Mouse (Mus musculus): ENCODE data around the gene Asf1a.
A peak's percentile ranks its signal among the peaks of the same experiment; 100 is the strongest.
"Not testable (repeated sequence)": the region's sequence is repeated elsewhere in the genome, so short reads cannot be mapped to it uniquely, and the experiment has no call there.

The Asf1a gene

GRCm38 (mm10) chr10:53596677-53597120, at the start of gene Asf1a:
Gene Asf1a (plus strand): TSS chr10:53596757.
- peak; percentile 97 for DNase-seq

DNA sequence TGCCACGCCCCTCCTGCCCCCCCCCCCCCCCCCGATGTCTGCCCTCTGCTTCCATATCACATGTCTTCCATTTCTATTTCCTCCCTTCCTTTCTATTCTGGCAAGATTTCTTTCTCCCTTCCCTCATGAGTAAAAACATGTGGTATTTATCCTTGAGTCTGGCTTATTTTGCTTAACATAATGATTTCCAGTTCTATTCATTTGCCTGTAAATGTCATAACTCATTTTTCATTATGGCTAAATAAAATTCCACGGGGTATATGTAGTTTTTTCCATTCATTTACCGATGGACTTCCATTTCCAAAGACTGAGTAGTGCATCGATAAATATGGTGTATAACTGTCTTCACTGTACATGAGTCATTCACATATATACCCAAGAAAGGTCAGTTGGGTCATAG, 34.6 kb upstream of the Asf1a start:
- no peak for DNase-seq

- DNase-seq: no peak
These were observed 31.0 kb upstream of the Asf1a start for GRCm38 (mm10) chr10:53565538-53565937.

- DNase-seq: no peak
These were observed 28.0 kb upstream of the Asf1a start for GRCm38 (mm10) chr10:53568531-53568930.

DNA sequence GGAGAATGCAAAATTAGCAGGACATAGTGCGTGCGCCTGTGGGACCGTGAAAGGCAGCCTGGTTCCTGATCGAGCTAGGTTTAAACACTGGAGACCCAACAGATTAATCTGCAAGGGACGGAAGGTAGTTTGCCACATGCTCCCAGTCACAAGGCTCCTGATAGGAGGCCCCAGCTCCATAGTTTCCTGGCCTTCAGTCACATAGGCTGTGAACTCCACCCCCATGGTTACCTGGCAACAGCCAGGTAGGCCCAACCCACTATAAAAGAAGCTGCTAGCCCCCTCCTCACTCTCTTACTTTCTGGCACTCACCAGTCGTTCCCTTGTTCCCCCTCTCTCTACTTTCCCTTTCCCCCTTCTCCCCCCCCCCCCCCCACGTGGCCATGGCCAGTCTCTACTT, 16.4 kb upstream of the Asf1a start:
- DNase-seq: no peak

DNA sequence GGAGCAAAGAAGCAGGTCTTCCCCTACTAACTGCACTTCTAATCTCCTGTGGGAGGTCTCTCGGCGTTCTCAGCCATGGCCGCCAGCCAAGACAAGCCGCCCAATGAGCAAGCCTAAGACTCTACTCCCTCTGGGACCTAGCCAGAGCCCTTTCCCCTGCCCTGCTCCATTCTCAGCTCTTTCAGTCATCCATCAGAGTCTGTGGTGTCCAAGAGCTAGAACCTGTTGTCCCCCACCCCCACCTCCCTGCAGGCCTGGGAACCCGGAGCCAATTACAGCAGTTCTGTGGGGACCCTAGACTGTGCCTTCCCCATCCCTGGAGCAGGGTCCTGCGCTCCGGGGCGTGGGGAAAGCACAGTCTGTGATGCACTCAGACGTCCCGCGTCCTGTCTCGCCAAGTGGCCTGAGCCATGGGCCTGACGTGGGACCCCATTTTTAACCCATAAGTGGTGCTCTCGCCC, 15.9 kb upstream of the Asf1a start:
- DNase-seq: peak; percentile 51

DNA sequence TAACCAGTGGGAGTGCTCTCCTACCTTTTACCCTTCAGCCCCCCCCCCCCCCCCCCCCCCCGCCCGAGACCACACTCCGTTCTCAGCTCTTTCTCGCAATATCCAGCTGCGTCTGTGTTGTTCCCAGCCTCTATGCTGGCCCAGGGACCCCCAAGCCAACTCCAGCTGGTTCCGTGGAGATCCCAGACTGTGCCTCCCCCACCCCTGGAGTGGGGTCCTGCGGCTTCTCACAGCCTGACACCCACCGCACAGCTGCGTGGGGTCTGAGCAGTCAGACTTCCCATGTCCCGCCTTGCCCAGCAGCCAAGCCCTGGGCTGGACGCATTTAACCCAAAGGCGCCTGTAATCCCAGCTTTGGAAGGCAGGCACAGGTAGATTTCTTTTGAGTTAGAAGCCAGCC, 15.5 kb upstream of the Asf1a start:
- DNase-seq: no peak

DNA sequence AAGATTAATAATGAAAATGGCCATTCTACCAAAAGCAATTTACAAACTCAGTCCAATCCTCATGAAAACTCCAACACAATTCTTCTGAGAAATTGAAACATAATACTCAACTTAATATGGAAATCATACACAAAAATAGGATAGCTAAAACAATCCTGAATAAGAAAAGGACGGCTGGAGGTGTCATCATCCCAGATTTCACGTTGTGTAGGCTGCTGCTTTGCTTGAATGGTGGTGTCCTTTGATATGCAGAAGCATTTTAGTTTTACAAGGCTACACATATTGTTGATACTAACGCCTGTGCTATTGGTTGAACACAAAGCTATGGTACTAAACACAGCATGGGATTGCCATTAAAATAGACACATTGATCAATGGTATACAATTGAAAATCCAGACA, 10.8 kb upstream of the Asf1a start:
- DNase-seq: no peak

DNA sequence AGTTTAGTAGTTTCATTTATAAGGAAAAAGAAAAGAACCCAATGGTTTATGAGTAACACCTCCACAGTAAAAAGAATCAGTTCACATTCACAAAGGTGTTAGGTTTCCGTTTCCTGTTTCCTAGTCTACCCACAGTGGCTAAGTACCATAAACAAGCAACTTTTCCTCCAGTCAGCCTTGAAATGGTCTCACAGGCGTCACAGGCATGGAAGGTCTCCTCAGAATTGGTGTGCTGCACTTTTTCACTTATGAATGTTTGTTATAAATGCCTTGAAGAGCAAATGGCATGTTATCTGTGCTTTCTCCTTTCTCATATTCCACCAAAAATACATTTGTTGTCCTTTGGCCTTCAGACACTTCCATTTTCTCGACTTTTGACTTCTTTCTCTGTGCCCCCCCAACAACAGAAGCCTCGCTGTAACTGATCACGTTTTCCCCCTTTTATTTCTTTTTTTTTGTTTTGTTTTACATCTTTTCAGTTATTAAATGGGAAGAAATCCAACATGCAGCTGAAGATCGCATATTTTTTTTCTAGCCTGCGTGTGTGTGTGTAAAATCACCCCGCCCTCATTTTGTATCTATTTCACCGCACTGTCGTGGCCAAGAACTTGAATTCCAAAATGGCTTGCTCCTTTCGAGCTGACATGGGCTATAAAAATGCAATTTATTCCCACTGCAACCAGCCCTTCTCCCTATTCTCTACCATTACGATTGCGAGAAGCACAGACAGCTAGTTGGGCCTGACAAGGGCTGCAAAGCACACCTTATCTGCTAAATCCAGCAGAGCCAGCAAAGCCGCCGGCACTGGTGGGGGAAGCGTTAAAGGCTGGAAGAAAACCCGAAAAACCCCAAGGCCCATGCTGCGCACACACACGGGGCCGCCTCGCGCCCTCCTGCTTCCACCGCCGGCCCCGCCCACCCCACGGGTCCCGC, 547 bp upstream of the Asf1a start:
- peak; percentile 88 for DNase-seq

DNA sequence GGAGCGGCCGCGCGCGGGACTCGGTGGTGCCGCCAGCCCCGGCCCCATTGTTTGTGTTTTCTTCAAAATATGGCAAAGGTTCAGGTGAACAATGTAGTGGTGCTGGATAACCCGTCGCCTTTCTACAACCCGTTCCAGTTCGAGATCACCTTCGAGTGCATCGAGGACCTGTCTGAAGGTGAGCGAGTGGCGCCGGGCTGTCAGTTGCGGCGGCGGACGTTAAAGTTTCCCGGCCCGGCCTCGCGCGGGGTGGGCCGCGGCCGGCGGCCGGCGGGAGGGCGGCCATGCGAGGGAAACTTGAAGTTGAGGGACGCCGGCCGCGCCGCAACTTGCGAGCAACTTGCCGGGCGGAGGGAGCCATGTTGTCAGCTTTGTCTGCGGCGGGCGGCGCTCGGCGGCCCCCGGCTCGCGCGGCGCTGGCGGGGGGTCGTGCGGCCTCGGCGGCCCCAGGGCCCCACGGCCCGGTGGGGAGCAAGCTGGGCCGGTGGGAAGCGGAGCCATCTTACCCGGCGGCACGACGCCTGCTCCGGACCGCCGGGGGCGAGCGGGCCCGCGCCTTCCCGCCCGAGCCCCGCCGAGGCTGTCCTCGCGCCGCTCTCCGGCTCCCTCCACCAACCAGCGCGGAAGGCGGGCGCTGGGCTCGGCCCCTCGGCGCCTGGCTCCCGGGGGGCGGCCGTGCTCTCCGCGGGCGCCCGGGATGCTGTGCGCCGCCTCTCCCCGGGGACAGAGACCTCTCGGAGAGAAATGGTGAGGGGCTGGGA, 744 bp downstream of the Asf1a start:
- DNase-seq: no peak

- no peak for DNase-seq
These were observed 2.3 kb downstream of the Asf1a start for GRCm38 (mm10) chr10:53598821-53599220.

GRCm38 (mm10) chr10:53605328-53605727, 8.8 kb downstream of the Asf1a start:
- DNase-seq: no peak

DNA sequence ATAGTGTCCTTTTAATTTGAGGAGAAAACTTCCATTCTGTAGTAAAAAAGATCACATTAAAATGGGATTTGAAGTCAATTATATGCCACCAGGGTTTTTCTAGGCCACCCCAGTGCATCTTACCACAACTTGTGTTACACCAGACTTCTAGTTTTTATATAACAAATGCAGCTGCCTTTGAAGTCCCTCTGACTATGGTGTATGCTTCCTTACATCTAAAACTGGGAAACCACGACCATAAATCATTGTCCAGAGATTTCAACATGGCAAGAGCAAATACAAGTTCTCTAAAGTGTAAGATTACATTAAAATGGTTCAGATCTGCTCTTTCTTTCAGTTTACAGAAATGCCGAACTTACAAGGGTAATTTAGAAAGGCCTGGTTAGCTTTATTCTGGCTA, 11.7 kb downstream of the Asf1a start:
- DNase-seq: no peak

DNA sequence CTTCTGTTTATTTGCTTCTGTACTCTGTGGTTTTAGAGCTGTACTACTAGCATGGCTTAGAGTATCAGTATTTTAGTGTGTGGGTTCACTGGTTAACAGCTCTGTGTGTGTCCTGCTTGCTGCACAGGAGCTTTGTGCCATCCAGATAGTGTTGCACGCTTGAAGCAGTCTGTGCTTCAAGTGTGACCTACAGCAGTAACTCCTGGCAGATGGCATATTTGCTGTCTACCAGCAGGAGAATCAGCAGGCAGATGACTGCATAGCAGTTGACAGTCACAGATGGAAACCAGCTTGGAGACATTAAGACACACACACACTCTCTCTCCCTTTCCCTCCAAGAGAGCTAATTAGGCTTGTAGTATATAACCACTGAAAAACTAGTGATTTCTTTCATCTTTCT, 15.6 kb downstream of the Asf1a start:
- peak; percentile 92 for DNase-seq

- no peak for DNase-seq
These were observed 17.4 kb downstream of the Asf1a start for GRCm38 (mm10) chr10:53613955-53614354.

GRCm38 (mm10) chr10:53615850-53616616, 19.5 kb downstream of the Asf1a start:
- no peak for DNase-seq

DNA sequence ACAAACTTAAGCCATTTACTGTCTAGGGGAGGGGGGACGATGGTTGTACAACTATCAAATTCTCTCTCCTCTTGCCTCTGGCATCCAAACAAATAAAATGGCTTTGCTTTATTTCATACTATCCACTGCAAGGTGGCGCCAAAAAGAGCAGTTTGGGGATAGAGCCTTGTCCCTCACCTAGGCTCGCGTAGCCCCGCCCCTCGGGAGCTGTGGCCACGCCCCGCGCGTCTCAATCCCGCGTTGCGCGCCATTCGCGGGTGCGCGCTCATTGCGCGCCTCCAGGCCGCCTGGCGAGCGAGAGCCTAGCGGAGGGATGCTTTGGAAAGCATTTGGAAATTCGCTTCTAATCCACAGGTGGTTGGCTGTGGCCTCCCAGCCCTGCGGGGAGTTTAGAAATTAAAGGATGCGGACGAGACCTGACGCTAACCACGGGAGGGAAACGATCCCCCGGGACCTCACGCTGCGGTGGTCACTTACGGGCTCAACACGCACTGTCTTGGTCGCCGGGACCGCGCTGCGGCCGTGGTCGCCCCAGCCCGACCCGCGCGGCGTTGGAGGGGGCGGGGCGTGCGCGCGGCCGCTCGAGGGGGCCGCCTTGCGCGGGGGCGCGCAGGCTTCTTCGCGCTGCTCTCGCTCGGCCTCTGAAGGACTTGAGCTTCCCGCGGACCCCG, 32.8 kb downstream of the Asf1a start:
- peak; percentile 98 for DNase-seq

GRCm38 (mm10) chr10:53629918-53630250, 33.3 kb downstream of the Asf1a start:
- peak; percentile 98 for DNase-seq

GRCm38 (mm10) chr10:53630339-53630738, 33.8 kb downstream of the Asf1a start, which contains the start of gene Mcm9:
Gene Mcm9 (minus strand): TSS chr10:53630439.
- DNase-seq: not testable (repeated sequence)

DNA sequence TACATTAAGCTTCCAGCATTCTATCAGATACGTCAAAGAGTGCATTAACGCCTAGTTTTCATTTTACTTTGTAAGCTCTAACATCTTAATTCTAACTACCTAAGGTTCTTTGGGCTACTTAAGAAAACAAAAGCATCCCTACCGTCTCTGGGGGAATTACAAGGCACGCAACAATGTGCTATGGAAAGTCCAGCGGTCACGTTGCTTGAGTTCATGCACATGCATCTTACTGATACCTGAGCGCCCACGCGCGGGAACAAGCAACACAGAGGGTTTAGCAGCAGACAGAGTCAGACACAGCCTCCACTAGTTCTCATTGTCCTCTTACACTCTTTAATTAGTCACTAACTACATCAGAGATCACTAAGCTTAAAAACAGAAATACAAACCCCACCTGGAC, 37.6 kb downstream of the Asf1a start:
- no peak for DNase-seq

DNA sequence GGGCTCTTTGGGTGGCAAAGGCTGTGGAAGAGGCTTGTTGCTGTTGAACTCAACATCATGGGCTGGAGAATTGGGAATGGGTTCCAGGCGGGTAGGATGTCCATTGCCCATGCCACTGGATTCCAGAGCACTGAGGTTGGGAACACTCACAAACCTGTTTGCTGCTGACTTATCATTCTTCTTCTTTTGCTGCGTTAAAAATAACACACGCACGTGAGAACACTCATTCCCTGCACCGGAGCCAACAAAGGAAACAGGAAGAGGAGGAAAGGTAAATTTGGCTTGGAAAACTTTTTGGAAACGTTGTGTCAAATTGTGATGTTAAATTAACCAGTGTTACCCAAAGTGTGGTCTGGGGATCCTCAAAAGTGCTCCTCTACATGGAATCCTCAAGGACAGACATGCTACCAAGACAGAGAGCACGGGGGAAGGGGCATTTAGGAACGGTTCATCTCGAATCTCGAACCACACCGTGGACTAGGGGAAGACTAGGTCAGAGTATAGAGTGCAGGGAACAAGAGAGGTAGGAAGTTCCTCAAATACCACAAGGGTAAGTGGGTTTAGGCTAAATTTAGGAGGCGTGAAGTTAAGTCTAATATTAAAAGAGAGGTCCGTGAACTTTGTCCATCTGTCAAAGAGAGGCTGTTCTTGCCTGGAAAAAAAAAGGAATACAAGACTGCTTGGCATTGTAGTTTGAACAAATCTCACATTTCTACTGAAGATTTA, 38.9 kb downstream of the Asf1a start:
- DNase-seq: no peak

DNA sequence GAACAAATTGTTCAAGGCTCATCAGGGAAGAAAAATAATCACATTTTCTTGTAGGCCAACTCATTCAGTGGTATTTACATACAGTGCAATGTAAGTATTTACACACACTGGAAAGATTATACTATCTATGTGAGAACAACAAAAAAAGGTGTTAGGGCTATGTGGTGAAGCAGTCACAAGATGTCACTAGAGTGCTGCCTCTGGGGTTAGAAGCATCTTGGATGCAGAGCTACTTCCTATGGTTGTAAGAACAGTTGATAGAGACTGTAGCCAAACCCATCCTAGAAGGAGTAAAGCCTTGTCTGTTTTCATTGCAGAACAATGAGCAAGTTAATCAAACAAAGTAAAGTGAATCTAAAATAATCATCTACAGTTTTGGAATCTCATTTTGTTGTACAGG, 45.0 kb downstream of the Asf1a start:
- DNase-seq: peak; percentile 73
